Mouse (Mus musculus) limb, embryonic 12.5 days (tissue): ENCODE results near the gene Mgrn1. TPM values are rescaled to one million over a fixed set of nuclear protein-coding genes. Genes with fewer than 3 reads are reported as not detected.

Source experiments
- ATAC-seq: fragments of 200-750 bp; cut with Nextera tagmentation; 2 replicates; pipeline ENCODE4 v1.8.0; 2017; ENCODE audit warnings: low read depth, moderate TSS enrichment; ENCODE audit not compliant: insufficient number of reproducible peaks, insufficient read depth, low FRiP score, low TSS enrichment
- H3K27ac ChIP-seq: fragments of 300-500 bp; sonication (generic); 2 replicates; pipeline ENCODE4 v1.5.1; 2016; ENCODE audit warnings: mild to moderate bottlenecking, moderate library complexity
- H3K27me3 ChIP-seq: fragments of 300-500 bp; sonication (generic); 2 replicates; pipeline ENCODE4 v1.6.1; 2016; ENCODE audit warnings: mild to moderate bottlenecking, moderate library complexity
- H3K36me3 ChIP-seq: fragments of 300-500 bp; sonication (generic); 2 replicates; pipeline ENCODE4 v1.6.1; 2016; ENCODE audit warnings: mild to moderate bottlenecking, moderate library complexity
- H3K4me1 ChIP-seq: fragments of 300-500 bp; sonication (generic); replicated peaks from 2 replicates; pipeline ENCODE4 v1.6.1; 2016
- H3K4me2 ChIP-seq: fragments of 300-500 bp; sonication (generic); 2 replicates; pipeline ENCODE4 v1.6.1; 2016; ENCODE audit warnings: mild to moderate bottlenecking, moderate library complexity
- H3K4me3 ChIP-seq: fragments of 300-500 bp; sonication (generic); replicated peaks from 2 replicates; pipeline ENCODE4 v1.5.1; 2016; ENCODE audit warnings: mild to moderate bottlenecking
- H3K9ac ChIP-seq: fragments of 300-500 bp; sonication (generic); replicated peaks from 2 replicates; pipeline ENCODE4 v1.6.1; 2016; ENCODE audit warnings: mild to moderate bottlenecking, moderate library complexity
- H3K9me3 ChIP-seq: fragments of 300-500 bp; sonication (generic); 2 replicates; pipeline ENCODE4 v1.6.1; 2016; ENCODE audit warnings: mild to moderate bottlenecking, moderate library complexity
- WGBS: fragments of 180-500 bp; shearing (Covaris S2); methylation state at CpG from one replicate; pipeline ENCODE4 v1.1.7; 2016; 5-methylcytosine and 5-hydroxymethylcytosine counted together
- polyA plus RNA-seq: library from polyadenylated mRNA; unstranded; fragments of >200 nt; fragmentation: Nextera tagmentation; extraction: Ambion mirVana; gene quantifications from 2 replicates; pipeline ENCODE4 v1.2.1, GENCODE M21; 2016

Mgrn1 gene
- 87.1 and 87.5 TPM in 2 replicates for polyA plus RNA-seq

DNA sequence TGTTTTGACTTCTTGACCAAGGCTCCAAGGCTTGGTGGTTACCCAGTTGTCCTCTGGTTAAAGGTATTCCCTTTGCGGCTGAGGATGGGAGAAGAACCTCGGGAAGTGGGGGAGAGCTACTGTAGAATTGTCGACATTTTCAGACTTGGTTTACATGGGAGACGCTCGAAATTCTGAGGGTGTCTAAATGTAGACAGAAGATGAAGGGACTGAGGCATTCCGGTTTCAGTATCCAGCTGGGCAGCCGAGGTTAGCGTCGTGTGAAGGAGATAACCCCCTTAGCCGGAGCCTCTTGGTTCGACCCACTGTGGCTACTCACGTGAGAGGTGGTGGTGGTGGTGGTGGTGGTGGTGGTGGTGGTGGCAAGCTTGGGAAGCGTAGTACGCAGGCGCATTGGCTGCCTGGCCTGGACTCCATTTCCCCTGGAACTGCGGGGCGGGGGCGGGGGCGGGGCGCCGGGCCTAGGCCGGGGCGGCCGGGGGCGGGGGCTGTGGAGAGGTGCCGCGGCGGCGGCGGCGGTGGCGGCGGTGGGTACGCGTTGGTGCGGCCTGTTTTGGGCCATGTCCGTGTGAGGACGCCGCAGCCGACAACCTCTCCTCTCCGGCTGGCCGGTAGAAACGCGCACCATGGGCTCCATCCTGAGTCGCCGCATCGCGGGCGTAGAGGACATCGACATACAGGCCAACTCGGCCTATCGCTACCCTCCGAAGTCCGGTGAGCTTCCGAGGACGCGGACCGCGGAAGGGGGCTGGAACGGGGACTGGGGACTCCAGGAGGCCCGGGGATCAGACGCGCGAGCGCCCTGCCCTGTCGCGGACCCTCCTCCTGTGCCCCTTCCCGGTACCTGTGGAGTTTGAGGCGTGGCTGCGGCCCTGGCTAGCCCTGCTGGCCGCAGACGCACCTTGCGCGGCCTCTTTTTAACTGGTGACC is at the start of gene Mgrn1:
Gene Mgrn1 (plus strand): TSS at position 490 of the 930 bp plus-strand sequence.
- WGBS = under 1% methylated on average over 69 of the region's 74 CpGs
- H3K27me3 ChIP-seq = no peaks in the 10 kb centered on the region

GRCm38 (mm10) chr16:4837631-4838030 is 48.4 kb upstream of the Mgrn1 start:
- Histone ChIP-seq H3K27ac (no peak overlapping the region), H3K4me2 (no peak overlapping the region), H3K4me1 (no peaks in the 10 kb centered on the region), H3K4me3 (no peak overlapping the region), H3K27me3 (no peaks in the 10 kb centered on the region), H3K9me3 (no peaks in the 10 kb centered on the region), H3K9ac (no peak overlapping the region), H3K36me3 (no peaks in the 10 kb centered on the region)
- no peak for ATAC-seq
- 79% methylated on average over 3 of the region's 3 CpGs for WGBS

More for the DNA sequence above, at the start of gene Mgrn1:
- Histone ChIP-seq H3K4me3 (peak within 1 kb of the TSS; percentile 85), H3K4me2 (peak within 1 kb of the TSS; percentile 83), H3K36me3 (peaks cover 3% of the 10 kb centered on the region; the same call in 1 of the 2 replicates), H3K9ac (peak within 1 kb of the TSS; percentile 90), H3K9me3 (no peaks in the 10 kb centered on the region), H3K27ac (peak within 1 kb of the TSS; percentile 86), H3K4me1 (peaks cover 37% of the 10 kb centered on the region)
- peak; percentile 83 for ATAC-seq

- Histone ChIP-seq H3K9ac (no peak overlapping the region), H3K27ac (no peak overlapping the region), H3K4me1 (no peaks in the 10 kb centered on the region), H3K4me3 (no peak overlapping the region), H3K27me3 (no peaks in the 10 kb centered on the region), H3K9me3 (no peaks in the 10 kb centered on the region), H3K4me2 (no peak overlapping the region), H3K36me3 (no peaks in the 10 kb centered on the region)
- WGBS = 83% methylated on average over 3 of the region's 3 CpGs
- no peak for ATAC-seq
These were observed 46.5 kb upstream of the Mgrn1 start for GRCm38 (mm10) chr16:4839552-4839951.

DNA sequence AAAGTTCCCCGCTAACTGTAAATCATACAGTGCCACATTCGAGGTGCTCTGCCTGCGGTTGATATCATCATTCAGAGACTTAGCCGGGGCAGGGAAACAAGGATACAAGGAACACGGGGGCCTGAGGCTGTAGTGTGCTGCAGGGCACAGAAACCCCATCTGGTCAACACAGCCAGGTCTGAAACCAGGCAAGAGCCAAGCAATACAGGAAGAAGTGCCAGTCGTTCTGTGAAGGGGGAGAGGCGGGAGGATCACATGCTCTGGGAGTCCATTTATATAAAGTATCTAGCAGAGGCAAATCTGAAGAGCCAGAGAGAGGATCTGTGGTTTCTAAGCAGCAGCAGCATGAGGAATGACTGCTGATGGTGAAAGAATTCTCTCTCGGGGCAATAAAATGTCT is 45.8 kb upstream of the Mgrn1 start:
- no peak overlapping the region for H3K4me3 ChIP-seq
- no peaks in the 10 kb centered on the region for H3K4me1 ChIP-seq
- no peaks in the 10 kb centered on the region for H3K36me3 ChIP-seq
- H3K27ac ChIP-seq = no peak overlapping the region
- no peak for ATAC-seq
- WGBS = 75% methylated on average over 8 of the region's 8 CpGs
- no peaks in the 10 kb centered on the region for H3K9me3 ChIP-seq
- no peak overlapping the region for H3K4me2 ChIP-seq
- H3K9ac ChIP-seq = no peak overlapping the region; the same call in 1 of the 2 replicates
- H3K27me3 ChIP-seq = no peaks in the 10 kb centered on the region

DNA sequence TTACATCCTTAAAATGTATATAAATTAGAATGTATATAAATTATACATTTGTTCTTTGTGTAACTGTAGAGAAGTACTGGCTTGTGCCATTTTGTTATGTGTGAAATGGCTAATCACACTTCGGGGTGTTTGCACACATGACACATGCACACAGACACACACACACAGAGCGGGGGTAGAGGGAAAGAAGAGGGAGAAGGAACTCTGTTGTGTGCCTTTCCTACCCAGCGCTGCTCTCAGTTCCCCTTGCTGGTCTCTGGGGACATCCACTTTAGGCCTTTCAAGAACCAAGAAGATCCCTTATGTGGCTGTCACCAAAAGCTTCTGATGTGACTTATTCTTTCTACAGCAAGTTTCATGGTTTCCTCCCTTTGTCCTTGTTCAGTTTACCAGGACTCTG is 39.0 kb upstream of the Mgrn1 start:
- H3K27ac ChIP-seq = no peak overlapping the region
- no peak overlapping the region for H3K4me3 ChIP-seq
- H3K36me3 ChIP-seq = no peaks in the 10 kb centered on the region
- H3K4me1 ChIP-seq = no peaks in the 10 kb centered on the region
- H3K9me3 ChIP-seq = no peaks in the 10 kb centered on the region
- no peak overlapping the region for H3K4me2 ChIP-seq
- ATAC-seq = no peak
- no peaks in the 10 kb centered on the region; the same call in 1 of the 2 replicates for H3K27me3 ChIP-seq
- no peak overlapping the region for H3K9ac ChIP-seq
- WGBS = 81% methylated on average over 3 of the region's 3 CpGs

DNA sequence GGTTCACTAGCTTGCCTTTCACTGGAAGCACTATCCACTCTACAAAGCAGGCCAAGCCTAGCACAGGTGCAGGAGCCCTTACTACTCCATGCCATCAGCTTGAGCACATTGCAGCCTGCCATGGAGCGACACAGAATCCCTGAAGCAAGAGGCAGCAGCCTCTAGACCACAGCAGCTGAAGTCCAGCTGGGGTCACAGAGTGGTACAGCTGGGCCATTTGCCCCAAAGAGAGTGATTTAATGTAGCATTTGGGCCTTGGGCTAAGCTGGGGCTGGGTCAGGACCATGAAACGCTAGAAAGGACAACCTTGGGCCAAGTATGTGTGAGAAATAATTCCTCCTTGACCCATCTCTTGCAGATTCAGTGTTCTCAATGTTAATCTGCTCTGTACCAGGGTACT is 38.0 kb upstream of the Mgrn1 start:
- H3K4me2 ChIP-seq = no peak overlapping the region
- no peak overlapping the region for H3K9ac ChIP-seq
- H3K4me1 ChIP-seq = no peaks in the 10 kb centered on the region
- H3K4me3 ChIP-seq = no peak overlapping the region
- WGBS = 88% methylated on average over 2 of the region's 2 CpGs
- no peaks in the 10 kb centered on the region for H3K9me3 ChIP-seq
- no peak for ATAC-seq
- H3K36me3 ChIP-seq = no peaks in the 10 kb centered on the region
- H3K27ac ChIP-seq = no peak overlapping the region
- no peaks in the 10 kb centered on the region; the same call in 1 of the 2 replicates for H3K27me3 ChIP-seq

DNA sequence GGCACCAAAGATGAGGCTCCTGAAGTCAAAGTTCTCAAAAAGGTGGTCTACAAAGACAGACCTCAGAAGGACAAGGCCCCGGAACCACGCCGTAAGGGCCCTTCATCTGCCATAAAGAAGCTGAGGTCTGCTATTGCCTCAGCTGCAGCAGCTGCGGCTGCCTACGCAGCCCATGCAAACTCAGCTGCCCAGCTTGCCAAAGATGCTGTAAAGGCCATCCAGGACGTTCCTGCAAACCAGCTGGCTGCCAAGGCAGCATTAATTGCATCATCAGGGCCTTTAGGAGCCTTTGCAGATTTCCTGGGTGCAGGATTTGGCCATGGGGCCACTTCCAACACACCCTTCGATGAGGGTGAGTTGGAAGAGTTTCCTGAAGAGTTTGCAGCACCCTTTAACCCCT is 35.7 kb upstream of the Mgrn1 start:
- Histone ChIP-seq H3K4me2 (no peak overlapping the region), H3K9me3 (no peaks in the 10 kb centered on the region), H3K27me3 (no peaks in the 10 kb centered on the region; the same call in 1 of the 2 replicates), H3K27ac (no peak overlapping the region), H3K4me1 (no peaks in the 10 kb centered on the region), H3K36me3 (no peaks in the 10 kb centered on the region), H3K9ac (no peak overlapping the region), H3K4me3 (no peak overlapping the region)
- 62% methylated on average over 7 of the region's 7 CpGs for WGBS
- no peak for ATAC-seq

GRCm38 (mm10) chr16:4850938-4851628 is 35.0 kb upstream of the Mgrn1 start:
- H3K9me3 ChIP-seq = no peaks in the 10 kb centered on the region
- H3K27ac ChIP-seq = 0 out of 2 replicates have a peak overlapping the region, but pooled peaks have one; percentile 35
- 41% methylated on average over 5 of the region's 5 CpGs for WGBS
- H3K9ac ChIP-seq = no peak overlapping the region
- H3K4me3 ChIP-seq = no peak overlapping the region
- no peaks in the 10 kb centered on the region for H3K36me3 ChIP-seq
- H3K4me1 ChIP-seq = no peaks in the 10 kb centered on the region
- no peaks in the 10 kb centered on the region; the same call in 1 of the 2 replicates for H3K27me3 ChIP-seq
- ATAC-seq = no peak
- no peak overlapping the region for H3K4me2 ChIP-seq

GRCm38 (mm10) chr16:4855046-4855650 is 30.9 kb upstream of the Mgrn1 start:
- Histone ChIP-seq H3K36me3 (no peaks in the 10 kb centered on the region), H3K27me3 (peaks cover 3% of the 10 kb centered on the region; the same call in 1 of the 2 replicates), H3K9ac (no peak overlapping the region), H3K9me3 (no peaks in the 10 kb centered on the region), H3K4me1 (no peaks in the 10 kb centered on the region), H3K27ac (no peak overlapping the region), H3K4me3 (no peak overlapping the region), H3K4me2 (no peak overlapping the region)
- ATAC-seq = no peak
- WGBS = 69% methylated on average over 5 of the region's 5 CpGs

GRCm38 (mm10) chr16:4861392-4861791 is 24.7 kb upstream of the Mgrn1 start:
- WGBS = 40% methylated on average over 10 of the region's 10 CpGs
- Histone ChIP-seq H3K27ac (no peak overlapping the region), H3K27me3 (peaks cover 2% of the 10 kb centered on the region; the same call in 1 of the 2 replicates), H3K9me3 (no peaks in the 10 kb centered on the region), H3K4me1 (peaks cover 7% of the 10 kb centered on the region), H3K4me3 (no peak overlapping the region), H3K4me2 (no peak overlapping the region), H3K9ac (no peak overlapping the region), H3K36me3 (no peaks in the 10 kb centered on the region)
- ATAC-seq = 0 out of 2 replicates have a peak, but pooled peaks have one; percentile 7
